Mouse (Mus musculus) lung, adult 18-20 months (tissue): ENCODE data around the gene Gnb1.
"Not testable (repeated sequence)": the region's sequence is repeated elsewhere in the genome, so short reads cannot be mapped to it uniquely, and the experiment has no call there.

Source experiments
- DNase-seq, 2 experiments: peaks; one replicate each; pipeline ENCODE4 v3.0.0; 2022; ENCODE audit warnings: mixed read lengths in 2 of 2

The Gnb1 gene

GRCm38 (mm10) chr4:155490990-155491504 is at the start of gene Gnb1:
Gnb1 (plus strand) TSS chr4:155491361.
- DNase-seq: peak; percentile 91 to 93

GRCm38 (mm10) chr4:155442808-155443207 is 48.4 kb upstream of the Gnb1 start:
- DNase-seq: no peak

- no peak for DNase-seq
Observed at GRCm38 (mm10) chr4:155451597-155451996, 39.6 kb upstream of the Gnb1 start.

GRCm38 (mm10) chr4:155458575-155458974 is 32.6 kb upstream of the Gnb1 start:
- DNase-seq: no peak

- DNase-seq: no peak
Observed at GRCm38 (mm10) chr4:155463050-155463449, 28.1 kb upstream of the Gnb1 start.

- no peak for DNase-seq
Observed at GRCm38 (mm10) chr4:155463611-155464010, 27.6 kb upstream of the Gnb1 start.

- DNase-seq: no peak
Observed at GRCm38 (mm10) chr4:155464061-155464460, 27.1 kb upstream of the Gnb1 start.

- DNase-seq: no peak
Observed at GRCm38 (mm10) chr4:155465607-155466006, 25.6 kb upstream of the Gnb1 start.

GRCm38 (mm10) chr4:155466080-155466479 is 25.1 kb upstream of the Gnb1 start:
- DNase-seq: no peak

- no peak for DNase-seq
Observed at GRCm38 (mm10) chr4:155467237-155468010, 23.7 kb upstream of the Gnb1 start.

- DNase-seq: peak; percentile 58 to 72
Observed at GRCm38 (mm10) chr4:155468952-155469351, 22.2 kb upstream of the Gnb1 start, which contains the start of gene Tmem52. Tmem52 (plus strand) TSS chr4:155469114.

GRCm38 (mm10) chr4:155469590-155470262 is 21.4 kb upstream of the Gnb1 start:
- DNase-seq: no peak

GRCm38 (mm10) chr4:155470263-155470953 is 20.8 kb upstream of the Gnb1 start:
- no peak for DNase-seq

- DNase-seq: no peak
Observed at GRCm38 (mm10) chr4:155470997-155471396, 20.2 kb upstream of the Gnb1 start.

- DNase-seq: no peak
Observed at GRCm38 (mm10) chr4:155471406-155471805, 19.8 kb upstream of the Gnb1 start.

GRCm38 (mm10) chr4:155472716-155473290 is 18.4 kb upstream of the Gnb1 start:
- DNase-seq: no peak

- DNase-seq: no peak
Observed at GRCm38 (mm10) chr4:155473319-155473718, 17.8 kb upstream of the Gnb1 start.

GRCm38 (mm10) chr4:155473796-155474195 is 17.4 kb upstream of the Gnb1 start:
- not testable (repeated sequence) for DNase-seq

- peak; percentile 76 to 79 for DNase-seq
Observed at GRCm38 (mm10) chr4:155481381-155482124, 9.6 kb upstream of the Gnb1 start.

GRCm38 (mm10) chr4:155482125-155482480 is 9.1 kb upstream of the Gnb1 start:
- DNase-seq: no peak

- DNase-seq: no peak
Observed at GRCm38 (mm10) chr4:155482733-155483540, 8.2 kb upstream of the Gnb1 start.
